ENCODE assay signal across 18 mouse cellular contexts in genomic region chr12:105561007-105561534, GRCm38 (mm10). TPM values are rescaled to one million over a fixed set of nuclear protein-coding genes. Genes with fewer than 3 reads are reported as not detected.
DNase-seq lines count a peak whose midpoint lies in the region; ATAC-seq and TF ChIP-seq lines count a peak whose summit lies in the region.
"Had no signal": no experiment of that assay in that cellular context is flagged by ENCODE, and none has a peak within 500 bp of the region (broad histone marks: within the 10 kb centered on the region; RNA-seq: fewer than 3 reads in every experiment).

No protein-coding gene starts in this region.

- 42% methylated on average over 8 of the region's 8 CpGs for WGBS in hindbrain, embryonic 16.5 days
- WGBS in hindbrain, embryonic 10.5 days = 55% methylated on average over 8 of the region's 8 CpGs
- 42% methylated on average over 8 of the region's 8 CpGs for WGBS in limb, embryonic 13.5 days
- WGBS in limb, embryonic 10.5 days = 64% methylated on average over 8 of the region's 8 CpGs

- no peak for TF ChIP-seq CTCF in brain, embryonic 14.5 days (IDR thresholded peaks at IDR 0.05; ENCODE audit: borderline replicate concordance, extremely low read depth, insufficient read depth, insufficient read length)

- H3K4me3 ChIP-seq in hindbrain, embryonic 16.5 days (ENCODE audit: low read length) = no peak overlapping the region
- no peak overlapping the region for H3K4me3 ChIP-seq in hindbrain, embryonic 10.5 days
- H3K4me3 ChIP-seq in limb, embryonic 13.5 days = no peak overlapping the region
- H3K4me3 ChIP-seq in limb, embryonic 10.5 days = no peak overlapping the region
- H3K4me3 ChIP-seq: heart, adult 2 months; limb, embryonic 12.5 days; liver, embryonic 15.5 days; midbrain, embryonic 12.5 days had no signal

- H3K9ac ChIP-seq in hindbrain, embryonic 16.5 days (ENCODE audit: low read depth, low read length) = peak overlapping the region; percentile 16; the same call in 1 of the 2 replicates
- no peak overlapping the region for H3K9ac ChIP-seq in limb, embryonic 13.5 days
- H3K9ac ChIP-seq: limb, embryonic 12.5 days; liver, embryonic 15.5 days; midbrain, embryonic 12.5 days had no signal

- H3K27ac ChIP-seq in hindbrain, embryonic 16.5 days (ENCODE audit: low read depth, low read length) = no peak overlapping the region
- H3K27ac ChIP-seq in hindbrain, embryonic 10.5 days = no peak overlapping the region
- peak overlapping the region; percentile 10; the same call in 1 of the 2 replicates for H3K27ac ChIP-seq in limb, embryonic 13.5 days
- no peak overlapping the region for H3K27ac ChIP-seq in limb, embryonic 10.5 days
- H3K27ac ChIP-seq: heart, adult 2 months; kidney, postnatal 0 days; limb, embryonic 12.5 days; liver, embryonic 15.5 days; midbrain, embryonic 12.5 days had no signal

- no peak overlapping the region for H3K4me2 ChIP-seq in hindbrain, embryonic 16.5 days (ENCODE audit: low read length)
- no peak overlapping the region for H3K4me2 ChIP-seq in limb, embryonic 13.5 days (replicated peaks)
- H3K4me2 ChIP-seq: limb, embryonic 12.5 days; liver, embryonic 15.5 days; midbrain, embryonic 12.5 days had no signal

- no peak for DNase-seq in hindbrain, embryonic 10.5 days (ENCODE audit: low spot score)
- DNase-seq in limb, embryonic 10.5 days (ENCODE audit: low spot score) = no peak
- DNase-seq in brain, embryonic 14.5 days (ENCODE audit: low read depth) = peak; percentile 38
- peak; percentile 37 to 64 for DNase-seq in right cerebral cortex, postnatal 36 days (ENCODE audit: low spot score in 2 of 2)
- no peak for DNase-seq in ovary, postnatal 14 days (ENCODE audit: low spot score)
- no peak for DNase-seq in embryo, embryonic 9.5 days (ENCODE audit: extremely low spot score)
- DNase-seq: adrenal gland, postnatal 36 days; cerebellum, postnatal 14 days; heart, adult 2 months; heart, postnatal 10 days; lung, postnatal 36 days; thymus, postnatal 36 days had no signal

- peaks cover 21% of the 10 kb centered on the region for H3K4me1 ChIP-seq in hindbrain, embryonic 16.5 days (ENCODE audit: control insufficient read depth, insufficient read depth, low read depth, low read length)
- peaks cover 41% of the 10 kb centered on the region for H3K4me1 ChIP-seq in hindbrain, embryonic 10.5 days (replicated peaks)
- peaks cover 38% of the 10 kb centered on the region for H3K4me1 ChIP-seq in limb, embryonic 13.5 days
- peaks cover 27% of the 10 kb centered on the region for H3K4me1 ChIP-seq in limb, embryonic 10.5 days
- H3K4me1 ChIP-seq: liver, embryonic 15.5 days had no signal

- peaks cover 13% of the 10 kb centered on the region for H3K27me3 ChIP-seq in hindbrain, embryonic 16.5 days (replicated peaks; ENCODE audit: control insufficient read depth, insufficient read depth, low read length)
- H3K27me3 ChIP-seq in hindbrain, embryonic 10.5 days (ENCODE audit: insufficient read depth, poor library complexity, severe bottlenecking) = peaks cover 58% of the 10 kb centered on the region
- H3K27me3 ChIP-seq in limb, embryonic 13.5 days = peaks cover 57% of the 10 kb centered on the region
- H3K27me3 ChIP-seq in limb, embryonic 10.5 days (ENCODE audit: low read depth, poor library complexity, severe bottlenecking) = peaks cover 63% of the 10 kb centered on the region

- no peaks in the 10 kb centered on the region for H3K36me3 ChIP-seq in hindbrain, embryonic 16.5 days (ENCODE audit: control insufficient read depth, insufficient read depth, low read length)
- H3K36me3 ChIP-seq in hindbrain, embryonic 10.5 days = no peaks in the 10 kb centered on the region
- H3K36me3 ChIP-seq in limb, embryonic 13.5 days = no peaks in the 10 kb centered on the region
- H3K36me3 ChIP-seq in limb, embryonic 10.5 days = no peaks in the 10 kb centered on the region
- H3K36me3 ChIP-seq: limb, embryonic 12.5 days; liver, embryonic 15.5 days; midbrain, embryonic 12.5 days had no signal

- TF ChIP-seq POLR2A in brain, embryonic 14.5 days (IDR thresholded peaks at IDR 0.05; ENCODE audit: borderline replicate concordance, extremely low read depth, insufficient read depth, insufficient read length, poor library complexity, severe bottlenecking) = no peak

- peak; percentile 38 for ATAC-seq in hindbrain, embryonic 16.5 days
- no peak for ATAC-seq in limb, embryonic 13.5 days (ENCODE audit: low FRiP score, low read depth)

- H3K9me3 ChIP-seq in hindbrain, embryonic 16.5 days (ENCODE audit: control insufficient read depth, low read length) = no peaks in the 10 kb centered on the region
- no peaks in the 10 kb centered on the region for H3K9me3 ChIP-seq in hindbrain, embryonic 10.5 days
- no peaks in the 10 kb centered on the region for H3K9me3 ChIP-seq in limb, embryonic 13.5 days
- H3K9me3 ChIP-seq in limb, embryonic 10.5 days (replicated peaks) = no peaks in the 10 kb centered on the region
- H3K9me3 ChIP-seq: limb, embryonic 12.5 days; liver, embryonic 15.5 days; midbrain, embryonic 12.5 days had no signal

RNA-seq across cellular contexts. Expression of gene Bdkrb2, which starts 2.0 kb away (rescaled TPM):
- 2.3 and 2.5 TPM in 2 replicates for polyA plus RNA-seq in hindbrain, embryonic 16.5 days (2015; fragmentation: Nextera tagmentation; extraction: Ambion mirVana)
- polyA plus RNA-seq in hindbrain, embryonic 10.5 days (2016; fragmentation: Nextera tagmentation; extraction: Ambion mirVana) = 0.61 and 0.64 TPM in 2 replicates
- 1.8 and 2.1 TPM in 2 replicates for polyA plus RNA-seq in limb, embryonic 13.5 days (2015; fragmentation: Nextera tagmentation; extraction: Ambion mirVana)
- 0.36 and 0.93 TPM in 2 replicates for polyA plus RNA-seq in limb, embryonic 10.5 days (2016; fragmentation: Nextera tagmentation; extraction: Ambion mirVana)
- polyA plus RNA-seq in brain, embryonic 14.5 days (2012; rRNA removed) = 0.40 and 0.98 TPM in 2 replicates

RNA-seq across cellular contexts. Expression of gene Bdkrb1, which starts 41.8 kb away (rescaled TPM):
- 0.34 TPM in 1 of 2 replicates, not detected in the other for polyA plus RNA-seq in hindbrain, embryonic 16.5 days (2015; fragmentation: Nextera tagmentation; extraction: Ambion mirVana)
- 0.12 TPM in 2 replicates for polyA plus RNA-seq in hindbrain, embryonic 10.5 days (2016; fragmentation: Nextera tagmentation; extraction: Ambion mirVana)
- 0.22 TPM in 1 of 2 replicates, not detected in the other for polyA plus RNA-seq in limb, embryonic 13.5 days (2015; fragmentation: Nextera tagmentation; extraction: Ambion mirVana)
- polyA plus RNA-seq in limb, embryonic 10.5 days (2016; fragmentation: Nextera tagmentation; extraction: Ambion mirVana) = not detected in 2 replicates
- 0.12 TPM in 1 of 2 replicates, not detected in the other for polyA plus RNA-seq in brain, embryonic 14.5 days (2012; rRNA removed)
- polyA plus RNA-seq: limb, embryonic 12.5 days; liver, embryonic 15.5 days; midbrain, embryonic 12.5 days had no signal

Comparison
In these comparisons a context has a peak if more than half of its experiments do, and no peak if none do; other contexts are left out.
1. DNase-seq: peak in brain, embryonic 14.5 days (single experiment) and right cerebral cortex, postnatal 36 days (2 of 2); none in hindbrain, embryonic 10.5 days (single experiment), limb, embryonic 10.5 days (single experiment), ovary, postnatal 14 days (single experiment) and embryo, embryonic 9.5 days (single experiment).